Mouse (Mus musculus): ENCODE measurements around the gene Msh5. TPM values are rescaled to one million over a fixed set of nuclear protein-coding genes. Genes with fewer than 3 reads are reported as not detected.

Msh5 gene
- polyA plus RNA-seq, 1 experiment from 2014 or later, result 5.9 TPM

DNA sequence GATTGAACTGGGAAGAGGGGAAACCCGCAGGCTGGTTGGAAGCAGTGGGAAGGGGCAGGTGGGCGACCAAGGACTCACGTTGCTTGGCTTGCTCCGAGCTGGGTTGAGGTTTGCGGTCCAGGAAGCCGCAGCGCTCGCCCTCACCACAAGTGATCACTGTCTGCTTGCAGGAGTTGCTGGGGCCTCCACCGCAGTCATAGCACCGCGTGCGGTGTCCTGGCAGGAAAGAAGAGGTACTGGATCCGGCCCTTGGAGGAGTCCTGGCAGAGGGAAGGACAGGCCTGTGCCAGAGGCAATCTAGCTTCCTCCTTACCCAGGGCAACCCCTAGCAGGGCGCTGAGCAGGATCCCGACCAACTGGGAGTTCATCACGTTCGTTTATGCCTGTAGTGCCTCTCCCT, 27.6 kb upstream of the Msh5 start:
- peaks cover 2% of the 10 kb centered on the region; the same call in 1 of the 2 replicates for H3K27me3 ChIP-seq (ENCODE audit: control insufficient read depth, insufficient read depth, low read length)
- H3K4me1 ChIP-seq (ENCODE audit: control insufficient read depth, insufficient read depth, low read length), result peaks cover 9% of the 10 kb centered on the region; the same call in 1 of the 2 replicates
- no peak overlapping the region for H3K4me2 ChIP-seq (replicated peaks; ENCODE audit: low read depth, low read length)
- no peak overlapping the region for H3K4me3 ChIP-seq (ENCODE audit: low read length)
- H3K9me3 ChIP-seq (ENCODE audit: control insufficient read depth, low read length), result peaks cover 3% of the 10 kb centered on the region; the same call in 1 of the 2 replicates
- WGBS, result 22% methylated on average over 17 of the region's 17 CpGs
- no peak for ATAC-seq (ENCODE audit: low FRiP score, low TSS enrichment)
- no peaks in the 10 kb centered on the region for H3K36me3 ChIP-seq (ENCODE audit: control insufficient read depth, insufficient read depth, low read length)
- H3K9ac ChIP-seq (ENCODE audit: low read depth, low read length), result no peak overlapping the region
- no peak overlapping the region for H3K27ac ChIP-seq (ENCODE audit: low read depth, low read length)

DNA sequence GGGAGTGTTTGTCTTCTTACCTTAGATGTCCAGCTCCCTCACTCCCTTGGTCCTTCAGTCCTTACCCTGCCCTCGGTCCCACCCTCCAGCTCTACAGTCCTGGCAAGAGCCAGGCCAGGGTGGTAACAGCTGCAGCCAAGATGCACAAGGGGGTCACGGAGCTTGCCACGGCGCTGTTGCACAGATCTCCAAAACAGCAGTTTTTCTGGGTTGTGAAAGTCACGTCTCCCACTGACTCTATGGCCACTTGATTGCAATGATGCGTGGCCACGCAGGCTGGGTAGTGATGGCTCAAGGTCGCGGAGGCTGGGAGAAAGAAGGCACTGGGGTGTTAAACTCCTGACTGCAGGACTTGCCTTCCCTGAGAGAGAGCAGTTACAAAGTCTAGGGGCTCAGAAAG, 24.9 kb upstream of the Msh5 start:
- 51% methylated on average over 9 of the region's 9 CpGs for whole genome bisulfite sequencing
- Histone ChIP-seq H3K36me3 (ENCODE audit: control insufficient read depth, insufficient read depth, low read length) (no peaks in the 10 kb centered on the region), H3K9me3 (ENCODE audit: control insufficient read depth, low read length) (peaks cover 3% of the 10 kb centered on the region; the same call in 1 of the 2 replicates), H3K4me3 (ENCODE audit: low read length) (no peak overlapping the region), H3K4me1 (ENCODE audit: control insufficient read depth, insufficient read depth, low read length) (0 out of 2 replicates have a peak, but pooled peaks cover 3% of the 10 kb centered on the region), H3K27ac (ENCODE audit: low read depth, low read length) (no peak overlapping the region), H3K4me2 (replicated peaks; ENCODE audit: low read depth, low read length) (no peak overlapping the region), H3K27me3 (ENCODE audit: control insufficient read depth, insufficient read depth, low read length) (no peaks in the 10 kb centered on the region; the same call in 1 of the 2 replicates), H3K9ac (ENCODE audit: low read depth, low read length) (no peak overlapping the region)
- ATAC-seq (ENCODE audit: low FRiP score, low TSS enrichment), result no peak

- 59% methylated on average over 6 of the region's 6 CpGs for WGBS
- Histone ChIP-seq H3K36me3 (ENCODE audit: control insufficient read depth, insufficient read depth, low read length) (no peaks in the 10 kb centered on the region), H3K4me1 (ENCODE audit: control insufficient read depth, insufficient read depth, low read length) (peaks cover 2% of the 10 kb centered on the region; the same call in 1 of the 2 replicates), H3K27ac (ENCODE audit: low read depth, low read length) (no peak overlapping the region), H3K27me3 (ENCODE audit: control insufficient read depth, insufficient read depth, low read length) (no peaks in the 10 kb centered on the region; the same call in 1 of the 2 replicates), H3K4me3 (ENCODE audit: low read length) (no peak overlapping the region), H3K9me3 (ENCODE audit: control insufficient read depth, low read length) (peaks cover 3% of the 10 kb centered on the region; the same call in 1 of the 2 replicates), H3K4me2 (replicated peaks; ENCODE audit: low read depth, low read length) (no peak overlapping the region), H3K9ac (ENCODE audit: low read depth, low read length) (no peak overlapping the region)
- no peak for ATAC-seq (ENCODE audit: low FRiP score, low TSS enrichment)
Measured at GRCm38 (mm10) chr17:35070556-35071229, 24.1 kb upstream of the Msh5 start.

DNA sequence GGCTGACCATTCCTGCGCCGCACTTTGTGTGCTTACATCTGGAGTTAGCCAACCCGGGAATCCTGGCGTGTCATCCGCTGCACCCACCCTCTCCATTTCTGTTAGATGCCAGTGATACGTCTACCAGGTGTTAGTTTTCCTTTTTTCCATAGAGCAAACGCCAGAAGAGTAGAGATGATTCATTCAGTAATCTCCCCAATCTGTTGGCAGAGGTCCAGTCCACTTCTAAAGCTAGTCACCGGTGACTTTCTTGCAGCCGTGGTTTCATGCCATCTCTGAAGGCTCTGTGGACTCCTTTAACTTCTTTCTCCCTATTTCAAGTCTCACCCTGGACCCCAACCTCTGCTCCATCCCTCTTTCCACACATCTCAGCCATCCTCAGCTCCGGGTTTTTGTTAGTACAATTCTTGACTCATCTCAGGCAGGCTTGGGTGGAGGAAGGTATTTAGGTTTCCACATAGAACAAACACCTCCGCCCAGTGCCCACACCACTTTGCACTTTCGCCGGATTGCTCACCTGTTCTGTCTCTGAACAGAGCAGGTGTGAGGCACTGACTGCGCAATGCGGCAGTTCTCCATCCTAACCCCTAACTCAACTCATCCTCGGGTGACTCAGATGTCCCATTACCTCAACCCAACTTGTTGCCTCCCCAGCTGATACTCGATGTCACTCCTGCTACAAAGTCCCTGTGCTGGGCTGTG, 21.8 kb upstream of the Msh5 start:
- H3K9me3 ChIP-seq (ENCODE audit: control insufficient read depth, low read length), result no peaks in the 10 kb centered on the region
- no peak for ATAC-seq (ENCODE audit: low FRiP score, low TSS enrichment)
- no peaks in the 10 kb centered on the region; the same call in 1 of the 2 replicates for H3K27me3 ChIP-seq (ENCODE audit: control insufficient read depth, insufficient read depth, low read length)
- H3K9ac ChIP-seq (ENCODE audit: low read depth, low read length), result no peak overlapping the region
- no peak overlapping the region for H3K27ac ChIP-seq (ENCODE audit: low read depth, low read length)
- peaks cover 20% of the 10 kb centered on the region for H3K4me1 ChIP-seq (ENCODE audit: control insufficient read depth, insufficient read depth, low read length)
- H3K4me2 ChIP-seq (replicated peaks; ENCODE audit: low read depth, low read length), result no peak overlapping the region
- no peak overlapping the region for H3K4me3 ChIP-seq (ENCODE audit: low read length)
- 83% methylated on average over 17 of the region's 17 CpGs for WGBS
- peaks cover under 1% of the 10 kb centered on the region; the same call in 1 of the 2 replicates for H3K36me3 ChIP-seq (ENCODE audit: control insufficient read depth, insufficient read depth, low read length)

GRCm38 (mm10) chr17:35066084-35066483, 19.5 kb upstream of the Msh5 start, which contains the start of gene Mpig6b:
Mpig6b (minus strand) TSS chr17:35066184.
- Histone ChIP-seq H3K27me3 (ENCODE audit: control insufficient read depth, insufficient read depth, low read length) (no peaks in the 10 kb centered on the region; the same call in 1 of the 2 replicates), H3K4me1 (ENCODE audit: control insufficient read depth, insufficient read depth, low read length) (peaks cover 24% of the 10 kb centered on the region), H3K9me3 (ENCODE audit: control insufficient read depth, low read length) (no peaks in the 10 kb centered on the region), H3K9ac (ENCODE audit: low read depth, low read length) (peak within 1 kb of the TSS; percentile 50; the same call in 1 of the 2 replicates), H3K4me3 (ENCODE audit: low read length) (peak within 1 kb of the TSS; percentile 35), H3K36me3 (ENCODE audit: control insufficient read depth, insufficient read depth, low read length) (peaks cover 23% of the 10 kb centered on the region), H3K4me2 (replicated peaks; ENCODE audit: low read depth, low read length) (peak within 1 kb of the TSS; percentile 71), H3K27ac (ENCODE audit: low read depth, low read length) (0 out of 2 replicates have a peak within 1 kb of the TSS, but pooled peaks have one; percentile 15)
- 50% methylated on average over 10 of the region's 10 CpGs for WGBS
- no peak for ATAC-seq (ENCODE audit: low FRiP score, low TSS enrichment)

DNA sequence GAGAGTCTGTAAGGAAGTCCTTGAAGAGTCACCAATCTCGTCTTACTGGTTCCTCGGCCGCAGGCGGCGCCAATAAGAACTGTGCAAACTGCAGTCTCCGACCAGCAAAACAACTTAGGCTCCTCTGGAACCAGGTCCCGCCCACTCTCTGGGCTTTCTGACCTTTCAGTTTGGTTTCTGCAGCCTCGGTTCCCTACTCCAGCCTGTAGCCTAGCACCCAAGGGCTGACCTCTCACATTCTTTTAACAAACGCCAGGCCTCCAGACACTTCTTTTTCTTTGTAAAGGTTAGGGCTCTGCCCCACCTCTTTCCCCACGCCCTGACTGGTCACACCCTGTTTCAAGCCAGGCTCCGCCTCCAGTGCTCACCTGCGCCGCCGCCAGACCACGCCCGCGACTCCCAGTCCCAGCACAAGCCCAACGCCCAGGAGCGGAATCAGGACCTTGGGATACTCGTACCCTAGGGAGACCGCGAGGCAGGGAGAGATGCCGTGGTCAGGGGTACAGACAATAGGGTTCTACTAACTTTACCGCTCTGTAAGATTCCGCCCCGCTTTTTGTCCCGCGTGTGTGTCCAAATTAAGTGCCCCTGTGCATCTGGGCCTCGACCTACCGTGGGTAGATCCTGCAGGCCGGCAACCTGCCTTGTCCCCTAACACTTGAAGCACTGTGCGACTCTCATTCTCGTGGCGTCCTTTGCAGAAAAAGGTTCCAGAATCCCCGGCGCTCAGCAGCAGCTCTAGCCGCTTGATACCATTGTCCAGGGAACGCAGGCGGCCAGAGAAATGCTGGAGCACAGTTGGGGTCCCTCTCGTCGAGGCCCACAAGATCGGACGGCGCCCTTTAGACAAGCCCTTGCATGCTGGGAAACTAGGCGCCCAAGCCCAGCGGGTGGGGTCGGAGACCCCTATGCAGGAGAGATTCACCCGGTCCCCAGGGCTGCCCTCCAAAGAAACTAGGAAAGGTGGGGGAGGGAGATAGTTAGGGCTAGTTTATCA, 18.7 kb upstream of the Msh5 start, which contains the start of gene Ly6g6c:
Gene Ly6g6c, plus strand, starts transcription at position 438 of the 997 bp plus-strand sequence.
- no peaks in the 10 kb centered on the region; the same call in 1 of the 2 replicates for H3K27me3 ChIP-seq (ENCODE audit: control insufficient read depth, insufficient read depth, low read length)

DNA sequence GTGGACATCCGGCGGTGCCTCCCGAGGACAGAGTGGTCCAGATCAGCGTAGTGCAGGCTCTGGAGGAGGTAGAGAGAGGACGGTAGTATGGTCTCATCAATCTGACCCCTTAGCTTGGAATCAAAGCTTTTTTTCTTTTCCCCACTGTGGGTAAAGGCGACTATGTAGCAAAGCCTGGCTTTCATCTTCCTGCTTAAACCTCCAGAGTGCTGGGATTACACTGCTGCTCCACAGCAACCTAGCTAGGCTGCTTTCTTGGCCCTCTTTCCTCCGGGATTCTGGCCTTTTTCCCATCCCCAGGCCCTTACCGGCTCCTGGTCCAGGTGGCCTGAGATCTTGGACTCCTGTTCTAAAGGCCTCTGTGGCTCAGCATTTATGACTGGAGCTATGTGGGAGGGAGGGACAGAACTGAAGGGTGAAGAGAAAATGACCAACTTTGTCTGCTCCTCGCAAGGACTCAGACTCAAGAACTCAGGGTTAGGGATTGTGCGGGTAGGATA, 17.9 kb upstream of the Msh5 start:
- Histone ChIP-seq H3K27me3 (ENCODE audit: control insufficient read depth, insufficient read depth, low read length) (no peaks in the 10 kb centered on the region; the same call in 1 of the 2 replicates), H3K27ac (ENCODE audit: low read depth, low read length) (peak overlapping the region; percentile 15; the same call in 1 of the 2 replicates), H3K4me2 (replicated peaks; ENCODE audit: low read depth, low read length) (peak overlapping the region; percentile 71), H3K9me3 (ENCODE audit: control insufficient read depth, low read length) (no peaks in the 10 kb centered on the region), H3K4me3 (ENCODE audit: low read length) (peak overlapping the region; percentile 35), H3K9ac (ENCODE audit: low read depth, low read length) (no peak overlapping the region; the same call in 1 of the 2 replicates), H3K36me3 (ENCODE audit: control insufficient read depth, insufficient read depth, low read length) (peaks cover 32% of the 10 kb centered on the region), H3K4me1 (ENCODE audit: control insufficient read depth, insufficient read depth, low read length) (peaks cover 35% of the 10 kb centered on the region)
- ATAC-seq (ENCODE audit: low FRiP score, low TSS enrichment), result no peak
- 33% methylated on average over 10 of the region's 10 CpGs for WGBS

More for the DNA sequence above, 18.7 kb upstream of the Msh5 start, which contains the start of gene Ly6g6c:
- peaks cover 32% of the 10 kb centered on the region for H3K4me1 ChIP-seq (ENCODE audit: control insufficient read depth, insufficient read depth, low read length)
- peak within 1 kb of the TSS; percentile 15; the same call in 1 of the 2 replicates for H3K27ac ChIP-seq (ENCODE audit: low read depth, low read length)
- peak; percentile 61 for ATAC-seq (ENCODE audit: low FRiP score, low TSS enrichment)
- H3K4me2 ChIP-seq (replicated peaks; ENCODE audit: low read depth, low read length), result peak within 1 kb of the TSS; percentile 71
- 1% methylated on average over 48 of the region's 48 CpGs for WGBS
- H3K9me3 ChIP-seq (ENCODE audit: control insufficient read depth, low read length), result no peaks in the 10 kb centered on the region
- H3K4me3 ChIP-seq (ENCODE audit: low read length), result peak within 1 kb of the TSS; percentile 35
- peaks cover 31% of the 10 kb centered on the region for H3K36me3 ChIP-seq (ENCODE audit: control insufficient read depth, insufficient read depth, low read length)
- H3K9ac ChIP-seq (ENCODE audit: low read depth, low read length), result peak within 1 kb of the TSS; percentile 50; the same call in 1 of the 2 replicates

- peaks cover 32% of the 10 kb centered on the region for H3K36me3 ChIP-seq (ENCODE audit: control insufficient read depth, insufficient read depth, low read length)
- WGBS, result 78% methylated on average over 3 of the region's 3 CpGs
- H3K27me3 ChIP-seq (ENCODE audit: control insufficient read depth, insufficient read depth, low read length), result no peaks in the 10 kb centered on the region; the same call in 1 of the 2 replicates
Measured at GRCm38 (mm10) chr17:35063466-35063865, 16.9 kb upstream of the Msh5 start.

More at GRCm38 (mm10) chr17:35063466-35063865, 16.9 kb upstream of the Msh5 start:
- no peak for ATAC-seq (ENCODE audit: low FRiP score, low TSS enrichment)
- no peak overlapping the region for H3K4me2 ChIP-seq (replicated peaks; ENCODE audit: low read depth, low read length)
- peaks cover 37% of the 10 kb centered on the region for H3K4me1 ChIP-seq (ENCODE audit: control insufficient read depth, insufficient read depth, low read length)
- no peaks in the 10 kb centered on the region for H3K9me3 ChIP-seq (ENCODE audit: control insufficient read depth, low read length)
- H3K9ac ChIP-seq (ENCODE audit: low read depth, low read length), result no peak overlapping the region
- H3K27ac ChIP-seq (ENCODE audit: low read depth, low read length), result no peak overlapping the region
- no peak overlapping the region for H3K4me3 ChIP-seq (ENCODE audit: low read length)

Measured in kidney, embryonic 14.5 days (tissue).